Mouse (Mus musculus): ENCODE measurements around the gene Vps53. TPM values are rescaled to one million over a fixed set of nuclear protein-coding genes. Genes with fewer than 3 reads are reported as not detected.

Vps53 gene
- 22.8 and 40.6 TPM in 2 replicates for total RNA-seq (2014; rRNA removed; ENCODE audit: low replicate concordance)
- 24.1 and 25.2 TPM in 2 replicates for polyA plus RNA-seq (2015; fragmentation: Nextera tagmentation; extraction: Ambion mirVana)

DNA sequence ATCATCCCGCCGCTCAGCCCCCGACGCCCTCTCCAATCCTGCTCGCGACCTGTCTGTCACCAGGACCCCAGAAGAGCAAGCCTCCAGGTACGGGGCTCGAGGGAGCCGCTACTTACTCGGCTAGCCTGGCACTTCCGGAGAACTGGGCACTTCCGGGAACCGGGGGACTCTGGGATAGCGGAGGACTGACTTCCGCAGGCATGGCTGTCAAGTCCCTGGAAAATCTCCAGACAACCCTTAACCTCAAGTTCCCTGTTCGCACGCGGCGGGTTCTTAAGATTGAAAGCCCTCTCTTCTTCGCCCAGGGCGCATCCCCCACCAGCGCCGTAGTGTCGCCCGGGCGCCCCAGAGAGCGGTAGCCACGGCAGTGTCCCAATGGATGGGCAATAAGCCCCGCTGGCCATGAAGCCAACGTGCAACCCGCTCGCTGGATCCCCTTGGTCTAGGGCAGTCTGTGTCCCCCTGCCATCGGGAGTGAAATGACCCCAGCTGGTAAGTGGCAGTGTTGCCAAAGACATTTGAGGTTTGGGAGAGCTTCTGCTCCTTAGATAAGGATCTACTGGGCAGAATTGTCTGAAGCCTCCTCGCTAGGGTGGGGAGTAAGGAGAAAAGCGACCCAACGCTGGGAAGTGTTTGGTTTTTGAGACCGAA is at the start of gene Vps53, which contains the start of gene Fam57a:
Gene Vps53 (minus strand): TSS at position 153 of the 651 bp plus-strand sequence.
Gene Fam57a (plus strand): TSS at position 177 of the 651 bp plus-strand sequence.
- peak within 1 kb of the TSS; percentile 54 for H3K27ac ChIP-seq (ENCODE audit: low read depth)
- under 1% methylated on average over 37 of the region's 37 CpGs for WGBS
- peak within 1 kb of the TSS; percentile 75 for H3K4me3 ChIP-seq (ENCODE audit: low read depth, low read length)
- ATAC-seq (ENCODE audit: insufficient read depth, low read depth): peak; percentile 90
- peak within 1 kb of the TSS; percentile 67 for H3K9ac ChIP-seq (replicated peaks; ENCODE audit: low read depth, low read length)
- peak within 1 kb of the TSS; percentile 89 for H3K4me2 ChIP-seq (ENCODE audit: low read depth, low read length)
- no peaks in the 10 kb centered on the region for H3K9me3 ChIP-seq (replicated peaks; ENCODE audit: control insufficient read depth, low read length)
- DNase-seq (ENCODE audit: low spot score): peak; percentile 88
- peaks cover 15% of the 10 kb centered on the region for H3K4me1 ChIP-seq (ENCODE audit: control insufficient read depth, insufficient read depth)
- no peaks in the 10 kb centered on the region for H3K27me3 ChIP-seq (ENCODE audit: control insufficient read depth, insufficient read depth, low read length)
- H3K36me3 ChIP-seq (replicated peaks; ENCODE audit: control insufficient read depth, insufficient read depth, low read length): no peaks in the 10 kb centered on the region
- TF ChIP-seq EP300 (IDR thresholded peaks at IDR 0.05; ENCODE audit: low read depth): no peak
- no peak for TF ChIP-seq CTCF (IDR thresholded peaks at IDR 0.05; ENCODE audit: low read depth)

DNA sequence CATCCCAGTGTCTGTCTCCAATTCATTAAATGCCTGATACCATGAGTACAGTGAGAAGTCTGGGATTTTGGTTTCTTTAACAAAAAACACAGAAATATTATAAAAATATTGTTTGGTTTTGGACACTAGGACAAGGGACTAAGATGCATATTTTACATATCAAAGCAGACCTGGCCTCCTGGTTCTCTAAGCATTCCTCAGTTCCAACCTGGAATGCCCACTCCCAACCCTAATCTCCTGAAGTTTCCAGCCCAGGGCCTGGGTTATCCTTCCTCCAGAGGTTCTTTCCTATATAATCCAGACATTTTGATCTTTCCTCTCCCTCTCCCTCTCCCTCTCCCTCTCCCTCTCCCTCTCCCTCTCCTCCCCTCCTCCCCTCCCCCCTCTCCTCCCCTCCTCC is 45.6 kb upstream of the Vps53 start:
- ATAC-seq (ENCODE audit: insufficient read depth, low read depth) (no peak), DNase-seq (ENCODE audit: low spot score) (no peak)
- Histone ChIP-seq H3K4me2 (ENCODE audit: low read depth, low read length) (no peak overlapping the region), H3K27me3 (ENCODE audit: control insufficient read depth, insufficient read depth, low read length) (no peaks in the 10 kb centered on the region), H3K9me3 (replicated peaks; ENCODE audit: control insufficient read depth, low read length) (no peaks in the 10 kb centered on the region), H3K4me3 (ENCODE audit: low read depth, low read length) (no peak overlapping the region), H3K9ac (replicated peaks; ENCODE audit: low read depth, low read length) (no peak overlapping the region), H3K4me1 (ENCODE audit: control insufficient read depth, insufficient read depth) (no peaks in the 10 kb centered on the region), H3K27ac (ENCODE audit: low read depth) (no peak overlapping the region), H3K36me3 (replicated peaks; ENCODE audit: control insufficient read depth, insufficient read depth, low read length) (peaks cover 38% of the 10 kb centered on the region)
- TF ChIP-seq CTCF (IDR thresholded peaks at IDR 0.05; ENCODE audit: low read depth): no peak
- no peak for TF ChIP-seq EP300 (IDR thresholded peaks at IDR 0.05; ENCODE audit: low read depth)

DNA sequence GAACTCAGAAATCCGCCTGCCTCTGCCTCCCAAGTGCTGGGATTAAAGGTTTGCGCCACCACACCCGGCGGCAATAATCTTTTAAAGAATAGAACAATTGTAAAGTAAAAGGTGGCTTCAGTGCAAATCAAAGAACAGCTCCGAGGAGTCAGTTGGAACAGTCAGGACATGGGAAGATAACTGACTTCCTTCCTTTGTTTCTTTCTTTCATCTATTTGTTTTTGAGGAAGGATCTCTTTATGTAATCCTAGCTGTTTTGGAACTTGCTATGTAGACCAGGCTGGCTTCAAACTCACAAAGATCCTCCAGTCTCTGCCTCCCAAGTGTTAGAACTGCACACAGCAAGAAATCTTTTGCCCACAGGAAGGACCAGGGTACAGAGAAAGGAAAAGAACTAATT is 45.2 kb upstream of the Vps53 start:
- no peak for ATAC-seq (ENCODE audit: insufficient read depth, low read depth)
- peaks cover 38% of the 10 kb centered on the region for H3K36me3 ChIP-seq (replicated peaks; ENCODE audit: control insufficient read depth, insufficient read depth, low read length)
- H3K4me1 ChIP-seq (ENCODE audit: control insufficient read depth, insufficient read depth): no peaks in the 10 kb centered on the region
- H3K27ac ChIP-seq (ENCODE audit: low read depth): no peak overlapping the region
- DNase-seq (ENCODE audit: low spot score): no peak
- WGBS: 92% methylated on average over 5 of the region's 5 CpGs
- H3K4me3 ChIP-seq (ENCODE audit: low read depth, low read length): no peak overlapping the region
- H3K9ac ChIP-seq (replicated peaks; ENCODE audit: low read depth, low read length): no peak overlapping the region
- H3K4me2 ChIP-seq (ENCODE audit: low read depth, low read length): no peak overlapping the region
- no peaks in the 10 kb centered on the region for H3K27me3 ChIP-seq (ENCODE audit: control insufficient read depth, insufficient read depth, low read length)
- TF ChIP-seq CTCF (IDR thresholded peaks at IDR 0.05; ENCODE audit: low read depth): no peak
- no peak for TF ChIP-seq EP300 (IDR thresholded peaks at IDR 0.05; ENCODE audit: low read depth)
- no peaks in the 10 kb centered on the region for H3K9me3 ChIP-seq (replicated peaks; ENCODE audit: control insufficient read depth, low read length)

DNA sequence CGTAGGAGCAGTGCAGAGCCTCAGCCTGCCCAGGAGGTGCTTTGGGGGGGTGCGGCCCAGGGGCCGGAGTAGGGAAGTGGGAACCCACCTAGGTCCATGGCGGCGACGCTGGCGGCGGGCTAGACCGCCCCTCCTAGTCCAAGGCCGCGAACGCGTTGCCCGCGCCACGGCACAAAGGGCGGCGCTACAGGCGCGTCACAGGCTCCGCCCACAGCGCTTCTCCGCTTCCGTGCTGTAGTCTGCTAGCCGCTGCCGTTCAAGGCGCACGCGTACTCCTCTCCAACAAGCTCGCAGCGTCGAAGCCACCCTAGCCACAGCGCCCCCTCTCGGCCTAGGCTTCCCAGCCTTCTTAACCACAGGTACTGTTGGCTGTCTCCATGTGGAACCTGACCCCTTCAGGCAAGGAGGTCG is 37.9 kb upstream of the Vps53 start, which contains the start of the genes Dbil5 and Gemin4:
Gene Dbil5 (plus strand): TSS at position 219 of the 411 bp plus-strand sequence.
Gene Gemin4 (minus strand): TSS at position 275 of the 411 bp plus-strand sequence.
- peak within 1 kb of the TSS; percentile 67 for H3K9ac ChIP-seq (replicated peaks; ENCODE audit: low read depth, low read length)
- under 1% methylated on average over 35 of the region's 35 CpGs for WGBS
- H3K27ac ChIP-seq (ENCODE audit: low read depth): peak within 1 kb of the TSS; percentile 60
- peak within 1 kb of the TSS; percentile 61 for H3K4me3 ChIP-seq (ENCODE audit: low read depth, low read length)
- H3K36me3 ChIP-seq (replicated peaks; ENCODE audit: control insufficient read depth, insufficient read depth, low read length): peaks cover 38% of the 10 kb centered on the region
- peak; percentile 99 for ATAC-seq (ENCODE audit: insufficient read depth, low read depth)
- H3K9me3 ChIP-seq (replicated peaks; ENCODE audit: control insufficient read depth, low read length): no peaks in the 10 kb centered on the region
- peak within 1 kb of the TSS; percentile 68 for H3K4me2 ChIP-seq (ENCODE audit: low read depth, low read length)
- no peaks in the 10 kb centered on the region for H3K27me3 ChIP-seq (ENCODE audit: control insufficient read depth, insufficient read depth, low read length)
- peak; percentile 96 for DNase-seq (ENCODE audit: low spot score)
- 0 out of 2 replicates have a peak, but pooled peaks cover 5% of the 10 kb centered on the region for H3K4me1 ChIP-seq (ENCODE audit: control insufficient read depth, insufficient read depth)
- TF ChIP-seq CTCF (IDR thresholded peaks at IDR 0.05; ENCODE audit: low read depth) (peak; percentile 98), EP300 (IDR thresholded peaks at IDR 0.05; ENCODE audit: low read depth) (no peak)

DNA sequence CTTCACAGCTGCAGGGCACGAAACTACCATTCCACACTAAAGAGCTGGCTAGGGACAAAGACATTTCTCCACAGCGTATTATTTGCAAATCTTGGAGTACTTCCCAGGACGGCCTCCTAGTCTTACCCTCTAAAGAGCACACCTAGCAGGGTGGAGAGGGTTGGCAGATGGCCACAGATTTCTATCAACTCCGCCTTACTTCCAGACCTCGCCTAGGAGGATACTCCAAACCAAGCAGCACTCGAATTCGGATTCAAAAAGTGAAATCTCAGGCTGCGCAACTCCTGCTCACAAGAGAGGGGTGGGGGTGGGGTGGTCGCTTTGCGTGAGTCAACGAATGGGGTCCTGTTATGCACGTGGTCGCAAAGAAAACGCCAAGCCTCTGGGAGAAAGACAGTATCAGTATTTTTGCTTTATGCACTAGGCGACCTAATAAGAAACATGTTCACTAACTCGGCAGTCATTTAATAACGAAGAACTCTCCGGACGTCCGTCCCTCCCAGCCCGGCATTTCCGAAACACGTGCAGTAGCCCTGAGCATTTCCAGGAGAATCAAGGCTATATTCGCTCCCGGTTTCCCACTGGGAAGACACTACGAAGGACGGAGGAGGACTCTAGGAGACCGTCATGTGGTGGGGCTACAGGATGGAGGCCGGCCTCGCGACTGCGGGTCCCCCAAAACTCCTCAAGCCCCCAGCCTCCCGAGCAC is 37.4 kb upstream of the Vps53 start:
- H3K4me2 ChIP-seq (ENCODE audit: low read depth, low read length): peak overlapping the region; percentile 68
- H3K9ac ChIP-seq (replicated peaks; ENCODE audit: low read depth, low read length): peak overlapping the region; percentile 67
- H3K4me3 ChIP-seq (ENCODE audit: low read depth, low read length): peak overlapping the region; percentile 61
- 2% methylated on average over 33 of the region's 33 CpGs for WGBS
- peak overlapping the region; percentile 60 for H3K27ac ChIP-seq (ENCODE audit: low read depth)
- H3K9me3 ChIP-seq (replicated peaks; ENCODE audit: control insufficient read depth, low read length): no peaks in the 10 kb centered on the region
- H3K27me3 ChIP-seq (ENCODE audit: control insufficient read depth, insufficient read depth, low read length): no peaks in the 10 kb centered on the region
- DNase-seq (ENCODE audit: low spot score) (peak; percentile 23), ATAC-seq (ENCODE audit: insufficient read depth, low read depth) (peak; percentile 49)
- TF ChIP-seq EP300 (IDR thresholded peaks at IDR 0.05; ENCODE audit: low read depth) (no peak), CTCF (IDR thresholded peaks at IDR 0.05; ENCODE audit: low read depth) (no peak)
- 0 out of 2 replicates have a peak, but pooled peaks cover 5% of the 10 kb centered on the region for H3K4me1 ChIP-seq (ENCODE audit: control insufficient read depth, insufficient read depth)
- H3K36me3 ChIP-seq (replicated peaks; ENCODE audit: control insufficient read depth, insufficient read depth, low read length): peaks cover 38% of the 10 kb centered on the region

All from heart, postnatal 0 days (tissue).